Mouse (Mus musculus) liver, embryonic 11.5 days (tissue): ENCODE measurements at regions not wholly inside any gene's neighbourhood (a gene's known extent, or its start where the extent isn't known, plus 50 kb on each side); places are given as distances from the start of the nearest gene placed in this dataset.
"Not testable (repeated sequence)": the region's sequence is repeated elsewhere in the genome, so short reads cannot be mapped to it uniquely, and the experiment has no call there.

ENCODE experiments used
- ATAC-seq: fragments of 200-750 bp; cut with Nextera tagmentation; replicated peaks from 2 replicates; pipeline ENCODE4 v1.8.0; 2017; ENCODE audit warnings: moderate number of reproducible peaks, mild to moderate bottlenecking, moderate TSS enrichment, moderate library complexity; ENCODE audit not compliant: low FRiP score
- DNase-seq: peaks from one replicate; pipeline ENCODE4 v3.0.0-alpha.2; 2017; ENCODE audit warnings: low spot score
- H3K27ac ChIP-seq: fragments of 300-500 bp; sonication (generic); 2 replicates; pipeline ENCODE4 v1.5.1; 2014; ENCODE audit warnings: mild to moderate bottlenecking, low read depth, low read length, control low read depth
- H3K27me3 ChIP-seq: fragments of 300-500 bp; sonication (generic); replicated peaks from 2 replicates; pipeline ENCODE4 v1.6.1; 2014; ENCODE audit warnings: low read length, mixed read lengths; ENCODE audit not compliant: control insufficient read depth, insufficient read depth
- H3K36me3 ChIP-seq: fragments of 300-500 bp; sonication (generic); 2 replicates; pipeline ENCODE4 v1.6.1; 2014; ENCODE audit warnings: mild to moderate bottlenecking, low read length, moderate library complexity, mixed read lengths; ENCODE audit not compliant: control insufficient read depth, insufficient read depth
- H3K4me1 ChIP-seq: fragments of 300-500 bp; sonication (generic); replicated peaks from 2 replicates; pipeline ENCODE4 v1.6.1; 2014; ENCODE audit warnings: low read length, mixed read lengths; ENCODE audit not compliant: control insufficient read depth, insufficient read depth
- H3K4me2 ChIP-seq: fragments of 300-500 bp; sonication (generic); 2 replicates; pipeline ENCODE4 v1.6.1; 2014; ENCODE audit warnings: mild to moderate bottlenecking, control low read depth, moderate library complexity
- H3K4me3 ChIP-seq: fragments of 300-500 bp; sonication (generic); 2 replicates; pipeline ENCODE4 v1.5.1; 2014; ENCODE audit warnings: low read depth, low read length, control low read depth
- H3K9ac ChIP-seq: fragments of 300-500 bp; sonication (generic); 2 replicates; pipeline ENCODE4 v1.6.1; 2014; ENCODE audit warnings: low read depth, low read length, control low read depth
- H3K9me3 ChIP-seq: fragments of 300-500 bp; sonication (generic); 2 replicates; pipeline ENCODE4 v1.6.1; 2016; ENCODE audit warnings: low read length, inconsistent platforms, mixed read lengths; ENCODE audit not compliant: control insufficient read depth
- WGBS: fragments of 180-500 bp; shearing (Covaris S2); extraction: QIAGEN DNeasy Blood & Tissue Kit; methylation state at CpG from one replicate; pipeline ENCODE4 v1.1.7; 2014; 5-methylcytosine and 5-hydroxymethylcytosine counted together

- H3K36me3 ChIP-seq = no peaks in the 10 kb centered on the region
- DNase-seq (no peak), ATAC-seq (no peak)
- H3K9ac ChIP-seq = no peak overlapping the region
- no peaks in the 10 kb centered on the region for H3K27me3 ChIP-seq
- H3K9me3 ChIP-seq = no peaks in the 10 kb centered on the region
- WGBS = 71% methylated on average over 14 of the region's 14 CpGs
- H3K4me2 ChIP-seq = no peak overlapping the region
- H3K4me1 ChIP-seq = no peaks in the 10 kb centered on the region
- H3K4me3 ChIP-seq = no peak overlapping the region
- H3K27ac ChIP-seq = no peak overlapping the region
Observed at GRCm38 (mm10) chr16:42546229-42547163, 206.0 kb upstream of the Gap43 start.

- ATAC-seq = no peak
- H3K4me1 ChIP-seq = no peaks in the 10 kb centered on the region
- H3K4me3 ChIP-seq = no peak overlapping the region
- H3K9ac ChIP-seq = no peak overlapping the region
- WGBS = 69% methylated on average over 4 of the region's 4 CpGs
- no peaks in the 10 kb centered on the region for H3K9me3 ChIP-seq
- H3K27ac ChIP-seq = no peak overlapping the region
- H3K27me3 ChIP-seq = no peaks in the 10 kb centered on the region
- DNase-seq = no peak
- H3K36me3 ChIP-seq = no peaks in the 10 kb centered on the region
- no peak overlapping the region for H3K4me2 ChIP-seq
Observed at GRCm38 (mm10) chr16:42517321-42517720, 176.9 kb upstream of the Gap43 start.

DNA sequence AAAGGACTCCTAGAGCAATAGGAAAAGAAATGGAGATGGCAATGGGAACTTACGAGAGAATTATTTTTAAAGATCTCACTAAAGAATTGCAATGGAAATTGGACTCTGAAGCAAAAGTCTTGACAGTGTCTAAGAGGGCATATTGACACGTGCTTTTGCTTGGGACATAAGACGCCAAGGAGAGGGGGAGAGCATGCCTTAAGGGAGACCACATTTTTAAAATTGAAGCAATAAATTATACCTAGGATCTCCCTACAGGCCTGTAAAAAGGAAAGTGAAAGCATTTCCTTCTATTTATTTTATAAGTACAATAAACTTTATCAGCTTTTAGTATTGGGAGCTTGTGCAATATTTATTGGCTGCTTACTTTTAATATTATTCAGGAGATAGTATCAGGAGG is 175.5 kb upstream of the Gap43 start:
- Histone ChIP-seq H3K4me3 (no peak overlapping the region), H3K4me2 (no peak overlapping the region), H3K4me1 (no peaks in the 10 kb centered on the region), H3K27ac (no peak overlapping the region), H3K27me3 (no peaks in the 10 kb centered on the region), H3K36me3 (no peaks in the 10 kb centered on the region), H3K9me3 (no peaks in the 10 kb centered on the region), H3K9ac (no peak overlapping the region)
- 79% methylated on average over 3 of the region's 3 CpGs for WGBS
- DNase-seq (no peak), ATAC-seq (no peak)

DNA sequence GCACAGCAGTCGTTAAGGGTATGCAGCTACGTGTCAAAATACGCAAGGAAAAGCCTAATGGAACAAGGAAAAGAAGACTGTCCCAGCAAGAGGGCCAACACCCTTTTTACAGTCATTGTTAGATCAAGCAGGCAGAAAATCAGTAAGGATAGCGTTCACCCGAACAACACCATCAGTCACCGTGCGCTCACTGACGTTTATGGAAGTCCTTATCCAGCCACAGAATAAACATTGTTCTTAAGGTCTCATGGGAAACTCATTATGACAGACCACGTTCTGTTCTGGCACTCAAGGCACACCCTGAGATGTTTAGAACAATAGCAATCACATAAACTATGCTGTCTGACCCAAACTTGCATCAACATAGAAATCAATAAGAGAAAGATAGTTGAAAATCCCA is 164.7 kb upstream of the Gap43 start:
- 67% methylated on average over 9 of the region's 9 CpGs for WGBS
- no peak overlapping the region for H3K4me2 ChIP-seq
- ATAC-seq (no peak), DNase-seq (no peak)
- no peaks in the 10 kb centered on the region for H3K36me3 ChIP-seq
- no peaks in the 10 kb centered on the region for H3K4me1 ChIP-seq
- H3K4me3 ChIP-seq = no peak overlapping the region
- no peaks in the 10 kb centered on the region for H3K27me3 ChIP-seq
- no peaks in the 10 kb centered on the region for H3K9me3 ChIP-seq
- no peak overlapping the region for H3K9ac ChIP-seq
- H3K27ac ChIP-seq = no peak overlapping the region

DNA sequence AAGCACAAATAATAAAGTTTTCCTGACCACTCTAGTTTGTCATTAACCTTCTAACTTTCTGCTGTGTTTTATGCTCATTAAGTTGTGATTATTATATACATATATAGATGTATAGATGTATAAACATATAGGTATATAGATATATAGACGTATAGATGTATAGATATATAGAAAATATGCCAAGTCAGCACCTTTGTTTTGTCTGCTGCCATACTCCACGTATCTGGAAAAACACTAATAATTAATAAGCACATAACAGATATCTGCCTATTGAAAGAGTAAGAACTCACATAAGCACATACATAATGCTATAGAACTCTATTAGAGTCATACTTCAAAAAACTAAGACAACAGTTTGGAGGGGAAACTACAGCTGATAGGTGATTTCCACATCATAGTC is 161.3 kb upstream of the Gap43 start:
- no peaks in the 10 kb centered on the region for H3K4me1 ChIP-seq
- no peaks in the 10 kb centered on the region for H3K36me3 ChIP-seq
- 81% methylated on average over 2 of the region's 2 CpGs for WGBS
- ATAC-seq = no peak
- no peak overlapping the region for H3K4me2 ChIP-seq
- no peaks in the 10 kb centered on the region for H3K27me3 ChIP-seq
- H3K27ac ChIP-seq = no peak overlapping the region
- no peak overlapping the region for H3K9ac ChIP-seq
- no peaks in the 10 kb centered on the region for H3K9me3 ChIP-seq
- no peak overlapping the region for H3K4me3 ChIP-seq
- no peak for DNase-seq

- WGBS = 48% methylated on average over 3 of the region's 3 CpGs
- H3K4me3 ChIP-seq, H3K27ac ChIP-seq, H3K9me3 ChIP-seq, H3K9ac ChIP-seq, H3K27me3 ChIP-seq, DNase-seq, ATAC-seq, H3K36me3 ChIP-seq, H3K4me1 ChIP-seq, H3K4me2 ChIP-seq: not testable (repeated sequence)
Observed at GRCm38 (mm10) chr16:42501109-42501508, 160.7 kb upstream of the Gap43 start.

- Histone ChIP-seq H3K9ac (no peak overlapping the region), H3K27ac (no peak overlapping the region), H3K4me1 (no peaks in the 10 kb centered on the region), H3K4me2 (no peak overlapping the region), H3K9me3 (no peaks in the 10 kb centered on the region), H3K36me3 (no peaks in the 10 kb centered on the region), H3K4me3 (no peak overlapping the region), H3K27me3 (no peaks in the 10 kb centered on the region)
- ATAC-seq (no peak), DNase-seq (no peak)
- 87% methylated on average over 6 of the region's 6 CpGs for WGBS
Observed at GRCm38 (mm10) chr16:42499514-42499913, 159.1 kb upstream of the Gap43 start.

- WGBS = 61% methylated on average over 2 of the region's 2 CpGs
Observed at GRCm38 (mm10) chr16:42498368-42498767, 157.9 kb upstream of the Gap43 start.

GRCm38 (mm10) chr16:42493596-42493995 is 153.1 kb upstream of the Gap43 start:
- Histone ChIP-seq H3K9ac (no peak overlapping the region), H3K4me3 (no peak overlapping the region), H3K9me3 (no peaks in the 10 kb centered on the region), H3K27ac (no peak overlapping the region), H3K4me2 (no peak overlapping the region), H3K27me3 (no peaks in the 10 kb centered on the region), H3K36me3 (no peaks in the 10 kb centered on the region), H3K4me1 (no peaks in the 10 kb centered on the region)
- 93% methylated on average over 1 of the region's 1 CpGs for WGBS
- DNase-seq = no peak
- no peak for ATAC-seq

More at GRCm38 (mm10) chr16:42498368-42498767, 157.9 kb upstream of the Gap43 start:
- H3K9ac ChIP-seq = no peak overlapping the region
- H3K27me3 ChIP-seq = no peaks in the 10 kb centered on the region
- no peak overlapping the region for H3K4me2 ChIP-seq
- H3K27ac ChIP-seq = no peak overlapping the region
- H3K4me3 ChIP-seq = no peak overlapping the region
- ATAC-seq (no peak), DNase-seq (no peak)
- no peaks in the 10 kb centered on the region for H3K36me3 ChIP-seq
- no peaks in the 10 kb centered on the region for H3K4me1 ChIP-seq
- H3K9me3 ChIP-seq = no peaks in the 10 kb centered on the region
